Mouse (Mus musculus) lung, postnatal 0 days (tissue): ENCODE results near the gene Micu1. TPM values are rescaled to one million over a fixed set of nuclear protein-coding genes. Genes with fewer than 3 reads are reported as not detected.

Experiments used
- ATAC-seq: fragments of 200-750 bp; cut with Nextera tagmentation; 2 replicates; pipeline ENCODE4 v1.8.0; 2017; ENCODE audit warnings: moderate library complexity
- DNase-seq: peaks from one replicate; pipeline ENCODE4 v3.0.0-alpha.2; 2016; ENCODE audit warnings: low spot score
- H3K27ac ChIP-seq: fragments of 300-500 bp; sonication (generic); 2 replicates; pipeline ENCODE4 v1.5.1; 2014; ENCODE audit warnings: antibody characterized with exemption, mild to moderate bottlenecking, low read length, mixed read lengths
- H3K27me3 ChIP-seq: fragments of 300-500 bp; sonication (generic); replicated peaks from 2 replicates; pipeline ENCODE4 v1.6.1; 2014; ENCODE audit warnings: low read length, mixed read lengths; ENCODE audit not compliant: insufficient read depth
- H3K36me3 ChIP-seq: fragments of 300-500 bp; sonication (generic); 2 replicates; pipeline ENCODE4 v1.6.1; 2014; ENCODE audit warnings: low read length, mixed read lengths; ENCODE audit not compliant: insufficient read depth
- H3K4me1 ChIP-seq: fragments of 300-500 bp; sonication (generic); 2 replicates; pipeline ENCODE4 v1.6.1; 2014; ENCODE audit warnings: antibody characterized with exemption, low read depth, low read length, mixed read lengths; ENCODE audit not compliant: insufficient read depth
- H3K4me2 ChIP-seq: fragments of 300-500 bp; sonication (generic); replicated peaks from 2 replicates; pipeline ENCODE4 v1.6.1; 2014; ENCODE audit warnings: low read depth, mild to moderate bottlenecking, low read length, moderate library complexity, mixed read lengths
- H3K4me3 ChIP-seq: fragments of 300-500 bp; sonication (generic); 2 replicates; pipeline ENCODE4 v1.5.1; 2014; ENCODE audit warnings: low read depth, low read length
- H3K9ac ChIP-seq: fragments of 300-500 bp; sonication (generic); replicated peaks from 2 replicates; pipeline ENCODE4 v1.6.1; 2014; ENCODE audit warnings: low read depth, mild to moderate bottlenecking
- H3K9me3 ChIP-seq: fragments of 300-500 bp; sonication (generic); 2 replicates; pipeline ENCODE4 v1.6.1; 2016; ENCODE audit warnings: low read length, mixed read lengths
- CTCF ChIP-seq: IDR thresholded peaks from 2 replicates; pipeline ENCODE4 v1.5.1; 2016; ENCODE audit warnings: antibody characterized with exemption, mild to moderate bottlenecking
- EP300 ChIP-seq: IDR thresholded peaks from 2 replicates; pipeline ENCODE4 v1.6.1; 2016; ENCODE audit warnings: antibody characterized with exemption, mild to moderate bottlenecking, control low read depth
- WGBS: fragments of 180-500 bp; shearing (Covaris S2); extraction: QIAGEN DNeasy Blood & Tissue Kit; methylation state at CpG from one replicate; pipeline ENCODE4 v1.1.7; 2014; 5-methylcytosine and 5-hydroxymethylcytosine counted together
- polyA plus RNA-seq: library from polyadenylated mRNA; unstranded; fragments of >200 nt; fragmentation: Nextera tagmentation; extraction: Ambion mirVana; gene quantifications from 2 replicates; pipeline ENCODE4 v1.2.1, GENCODE M21; 2015

Gene Micu1
- polyA plus RNA-seq, 1 experiment from 2014 or later, result 57.0 TPM

- H3K4me1 ChIP-seq, result no peaks in the 10 kb centered on the region
- H3K36me3 ChIP-seq, result peaks cover 22% of the 10 kb centered on the region
- no peak overlapping the region for H3K4me3 ChIP-seq
- H3K27me3 ChIP-seq, result no peaks in the 10 kb centered on the region
- no peak overlapping the region for H3K27ac ChIP-seq
- no peaks in the 10 kb centered on the region for H3K9me3 ChIP-seq
- DNase-seq (no peak), ATAC-seq (no peak)
- no peak overlapping the region for H3K4me2 ChIP-seq
- no peak for TF ChIP-seq CTCF
- no peak overlapping the region for H3K9ac ChIP-seq
- 76% methylated on average over 15 of the region's 15 CpGs for WGBS
Observed at GRCm38 (mm10) chr10:59889953-59890751, 187.9 kb downstream of the Micu1 start.

- Histone ChIP-seq H3K4me1 (no peaks in the 10 kb centered on the region; the same call in 1 of the 2 replicates), H3K4me3 (no peak overlapping the region), H3K27me3 (no peaks in the 10 kb centered on the region), H3K9me3 (no peaks in the 10 kb centered on the region), H3K27ac (no peak overlapping the region), H3K36me3 (peaks cover 38% of the 10 kb centered on the region), H3K4me2 (no peak overlapping the region), H3K9ac (no peak overlapping the region)
- WGBS, result 45% methylated on average over 6 of the region's 6 CpGs
- ATAC-seq (peak; percentile 26; the same call in 1 of the 2 replicates), DNase-seq (peak; percentile 78)
- peak; percentile 98 for TF ChIP-seq CTCF
- TF ChIP-seq EP300, result no peak
Observed at GRCm38 (mm10) chr10:59892977-59893376, 190.7 kb downstream of the Micu1 start.

- Histone ChIP-seq H3K36me3 (peaks cover 38% of the 10 kb centered on the region), H3K4me1 (peaks cover 7% of the 10 kb centered on the region), H3K27me3 (no peaks in the 10 kb centered on the region), H3K4me3 (no peak overlapping the region), H3K9ac (no peak overlapping the region), H3K27ac (no peak overlapping the region), H3K9me3 (no peaks in the 10 kb centered on the region), H3K4me2 (no peak overlapping the region)
- DNase-seq (peak; percentile 89), ATAC-seq (peak; percentile 27)
- TF ChIP-seq CTCF, result peak; percentile 98
- TF ChIP-seq EP300, result no peak
- 77% methylated on average over 25 of the region's 25 CpGs for WGBS
Observed at GRCm38 (mm10) chr10:59894251-59895160, 192.2 kb downstream of the Micu1 start.

GRCm38 (mm10) chr10:59895460-59896186 is 193.3 kb downstream of the Micu1 start:
- no peak overlapping the region for H3K9ac ChIP-seq
- no peaks in the 10 kb centered on the region for H3K27me3 ChIP-seq
- DNase-seq (no peak), ATAC-seq (no peak)
- 95% methylated on average over 17 of the region's 17 CpGs for WGBS
- peaks cover 38% of the 10 kb centered on the region for H3K36me3 ChIP-seq
- no peak overlapping the region for H3K4me2 ChIP-seq
- TF ChIP-seq CTCF (no peak), EP300 (no peak)
- no peak overlapping the region for H3K27ac ChIP-seq
- no peak overlapping the region for H3K4me3 ChIP-seq
- H3K9me3 ChIP-seq, result no peaks in the 10 kb centered on the region
- peaks cover 16% of the 10 kb centered on the region for H3K4me1 ChIP-seq

- 90% methylated on average over 4 of the region's 4 CpGs for WGBS
Observed at GRCm38 (mm10) chr10:59896211-59896610, 193.9 kb downstream of the Micu1 start.

More at GRCm38 (mm10) chr10:59896211-59896610, 193.9 kb downstream of the Micu1 start:
- H3K9me3 ChIP-seq, result no peaks in the 10 kb centered on the region
- ATAC-seq (no peak), DNase-seq (no peak)
- no peak overlapping the region for H3K9ac ChIP-seq
- TF ChIP-seq CTCF (no peak), EP300 (no peak)
- no peak overlapping the region for H3K4me3 ChIP-seq
- H3K36me3 ChIP-seq, result peaks cover 38% of the 10 kb centered on the region
- H3K27ac ChIP-seq, result no peak overlapping the region
- no peaks in the 10 kb centered on the region for H3K27me3 ChIP-seq
- H3K4me1 ChIP-seq, result peaks cover 16% of the 10 kb centered on the region
- H3K4me2 ChIP-seq, result no peak overlapping the region
